Mouse (Mus musculus) layer of hippocampus, adult 9-10 months (tissue): Measurements from ENCODE around the gene Cfap61.

Source experiments
- DNase-seq: peaks from one replicate; pipeline ENCODE4 v3.0.0; 2022; ENCODE audit warnings: low spot score

Gene Cfap61

DNA sequence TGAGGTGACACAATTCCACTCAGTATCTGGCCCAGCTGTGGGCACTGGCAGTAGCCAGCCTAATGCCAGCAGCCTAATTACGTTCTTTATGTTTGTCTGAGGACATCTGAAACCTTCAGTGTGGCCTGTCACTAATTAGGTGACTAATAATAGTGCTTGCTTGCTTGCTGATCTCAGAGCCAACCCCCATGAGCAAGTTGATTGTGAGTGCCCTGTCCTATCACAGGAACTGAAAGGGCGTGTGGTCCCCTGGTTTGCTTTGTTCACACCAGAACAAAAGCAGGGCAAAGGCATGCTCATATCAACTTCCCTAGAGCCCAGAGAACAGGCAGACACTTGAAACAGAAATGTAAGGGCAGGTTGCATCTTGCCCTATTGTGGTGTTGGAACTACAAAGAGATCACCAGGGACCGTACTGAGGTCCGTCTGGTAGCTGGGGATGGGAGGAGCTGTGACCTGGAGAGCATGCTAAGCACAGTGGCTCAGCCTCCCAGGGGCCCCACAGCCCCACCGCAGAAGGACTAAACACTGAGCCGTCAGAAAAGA lies 148.8 kb downstream of the Cfap61 start:
- DNase-seq: no peak

DNA sequence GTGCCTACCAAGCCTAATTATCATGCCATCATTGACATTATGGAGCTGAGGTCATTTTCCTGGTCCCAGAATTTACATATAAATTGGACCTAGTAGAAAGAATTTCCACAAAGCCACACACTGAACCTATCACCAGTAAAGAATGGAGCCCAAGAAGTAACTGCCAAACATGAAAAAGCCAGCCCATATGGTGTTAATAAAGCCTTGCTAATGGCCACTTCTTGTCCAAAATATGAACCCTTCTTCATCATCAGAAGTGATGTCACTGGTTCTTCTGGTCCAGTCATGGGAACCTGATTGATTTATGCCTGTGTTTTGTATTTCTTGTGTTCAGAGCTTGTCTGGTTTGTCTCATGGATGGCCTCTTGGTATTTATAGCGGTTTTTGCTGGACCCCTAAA lies 152.8 kb downstream of the Cfap61 start:
- no peak for DNase-seq

GRCm38 (mm10) chr2:146089157-146089692 lies 154.6 kb downstream of the Cfap61 start:
- no peak for DNase-seq

DNA sequence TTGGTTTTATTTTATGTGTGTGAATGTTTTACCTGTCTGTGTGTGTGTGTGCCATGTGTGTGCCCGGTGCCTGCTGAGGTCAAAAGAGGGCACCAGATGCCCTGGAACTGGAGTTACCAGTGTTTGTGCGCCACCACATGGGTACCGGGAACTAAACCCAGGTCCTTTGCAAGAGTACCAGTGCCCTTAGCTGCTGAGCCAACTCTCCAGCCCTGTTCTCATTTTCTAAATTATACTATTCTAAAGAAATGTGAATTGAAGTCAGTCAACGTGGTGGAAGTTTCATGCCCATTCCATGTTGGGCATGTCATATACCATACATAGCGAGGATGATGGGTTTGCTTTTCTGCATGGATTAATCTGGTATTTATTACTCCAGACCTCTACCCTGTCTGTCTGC lies 162.9 kb downstream of the Cfap61 start:
- no peak for DNase-seq

DNA sequence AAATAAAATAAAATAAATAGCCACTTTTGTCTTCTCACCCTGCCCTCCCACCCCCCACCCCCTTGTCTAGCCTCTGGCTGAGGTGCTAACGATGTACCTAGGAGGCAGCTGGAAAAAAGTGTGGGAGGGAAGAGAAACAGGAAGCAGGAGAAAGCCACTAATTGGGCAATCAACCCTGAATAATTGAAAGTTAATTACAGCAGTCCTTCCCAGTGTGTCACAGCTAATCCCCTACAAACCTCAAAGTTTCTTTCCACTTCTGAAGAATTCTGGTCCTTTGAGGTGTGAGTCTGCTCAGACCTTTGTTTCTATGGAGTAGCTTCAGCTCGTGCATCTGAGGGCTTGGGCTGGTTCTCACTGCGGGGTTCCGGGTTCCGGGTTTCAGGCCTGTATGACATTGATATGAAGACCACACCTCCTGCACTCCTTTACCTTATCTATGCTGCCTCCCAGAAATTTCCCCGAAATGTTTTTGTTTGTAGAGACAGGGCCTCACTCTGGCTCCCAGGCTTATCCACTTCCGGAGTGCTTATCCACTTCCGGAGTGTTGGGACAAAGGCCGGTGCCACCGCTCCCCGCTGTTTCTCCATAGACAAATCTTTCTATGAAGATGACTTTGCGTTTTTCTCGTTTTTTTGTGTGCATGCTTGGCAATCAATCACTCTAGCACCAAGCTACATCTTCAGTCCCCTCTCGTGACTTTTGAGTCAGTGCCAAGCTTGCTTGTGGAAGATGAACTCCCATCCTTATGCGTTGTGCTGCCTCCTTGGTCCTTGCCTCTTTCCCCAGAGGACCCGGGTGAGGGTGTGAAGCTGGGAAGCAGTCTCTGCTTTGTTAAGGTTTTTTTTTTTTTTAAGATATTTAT lies 164.5 kb downstream of the Cfap61 start:
- DNase-seq: no peak

DNA sequence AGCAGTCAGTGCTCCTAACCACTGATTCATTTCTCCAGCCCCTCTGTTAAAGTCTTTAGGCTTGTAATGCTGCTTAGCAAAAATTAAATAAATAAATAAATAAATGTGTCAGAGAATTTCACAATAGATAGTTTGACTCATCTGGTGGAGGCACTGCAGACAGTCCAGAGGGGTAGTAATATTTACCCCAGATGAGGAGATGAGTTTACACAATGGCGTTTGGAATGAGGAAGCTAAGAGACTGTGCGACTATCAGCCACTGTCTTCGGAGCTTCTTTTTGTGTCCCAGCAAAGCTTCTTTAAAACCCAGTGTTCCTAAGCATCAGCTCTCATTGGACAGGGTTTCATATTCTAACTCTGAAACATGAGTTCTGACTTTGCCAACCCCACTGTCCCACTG lies 165.3 kb downstream of the Cfap61 start:
- DNase-seq: no peak

GRCm38 (mm10) chr2:146100489-146101060 lies 166.0 kb downstream of the Cfap61 start:
- no peak for DNase-seq

GRCm38 (mm10) chr2:146102600-146102999 lies 168.0 kb downstream of the Cfap61 start:
- no peak for DNase-seq

DNA sequence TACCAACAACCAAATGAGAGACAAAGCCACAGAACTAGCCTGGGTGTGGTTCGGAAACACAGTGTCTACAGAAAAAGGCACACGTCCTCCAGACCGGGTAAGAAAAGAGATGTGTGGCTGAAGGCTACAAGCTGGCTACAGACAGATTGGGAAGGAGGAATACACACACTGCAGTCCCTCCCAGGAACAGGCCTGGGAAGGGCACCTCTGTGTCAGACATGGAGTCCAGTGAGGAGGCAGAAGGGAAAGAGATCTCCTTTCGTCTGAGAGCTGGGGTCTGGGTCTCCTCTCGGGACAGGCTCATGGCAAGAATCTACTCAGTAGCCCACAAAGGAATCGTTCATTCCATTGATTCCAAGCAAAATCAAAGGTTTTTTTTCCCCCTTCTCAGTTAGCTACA lies 170.8 kb downstream of the Cfap61 start:
- no peak for DNase-seq

DNA sequence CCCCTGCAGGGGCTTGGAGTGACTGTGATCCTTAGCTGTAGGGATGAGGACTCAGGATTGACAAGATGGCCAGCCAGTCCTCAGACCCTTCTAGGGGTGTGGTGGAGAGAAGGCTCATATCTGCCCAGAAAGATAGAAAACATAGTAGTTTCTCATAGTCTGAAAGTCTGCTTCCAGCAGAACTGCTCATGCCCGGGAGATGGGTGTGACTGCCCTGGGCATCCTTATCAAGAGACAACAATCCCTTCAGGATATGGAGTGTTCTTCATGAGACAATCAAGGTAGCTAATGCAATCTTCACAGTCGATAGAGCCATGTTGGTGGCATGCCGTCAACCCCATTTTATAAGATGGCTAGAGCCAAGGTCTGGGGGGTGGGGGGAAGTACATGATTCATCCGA lies 173.4 kb downstream of the Cfap61 start:
- no peak for DNase-seq

DNA sequence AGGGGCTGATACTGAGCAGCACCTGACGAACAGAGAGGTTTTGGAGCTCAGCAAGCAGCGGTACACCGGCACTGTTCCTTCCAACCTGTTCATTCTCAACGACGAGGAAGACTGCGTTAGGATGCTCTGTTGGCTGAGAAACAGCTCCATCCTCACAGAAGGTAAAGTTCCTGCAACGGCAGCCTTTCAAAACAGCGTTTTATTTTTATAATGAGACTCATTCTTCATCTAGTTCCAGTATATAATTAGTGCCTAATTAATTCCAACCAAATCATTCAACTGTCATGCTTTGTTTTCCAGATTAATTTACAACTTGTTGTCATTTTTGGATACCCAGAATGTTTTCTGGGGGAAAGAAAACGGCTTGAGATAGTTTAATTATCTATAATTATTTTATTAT lies 175.3 kb downstream of the Cfap61 start:
- DNase-seq: no peak

DNA sequence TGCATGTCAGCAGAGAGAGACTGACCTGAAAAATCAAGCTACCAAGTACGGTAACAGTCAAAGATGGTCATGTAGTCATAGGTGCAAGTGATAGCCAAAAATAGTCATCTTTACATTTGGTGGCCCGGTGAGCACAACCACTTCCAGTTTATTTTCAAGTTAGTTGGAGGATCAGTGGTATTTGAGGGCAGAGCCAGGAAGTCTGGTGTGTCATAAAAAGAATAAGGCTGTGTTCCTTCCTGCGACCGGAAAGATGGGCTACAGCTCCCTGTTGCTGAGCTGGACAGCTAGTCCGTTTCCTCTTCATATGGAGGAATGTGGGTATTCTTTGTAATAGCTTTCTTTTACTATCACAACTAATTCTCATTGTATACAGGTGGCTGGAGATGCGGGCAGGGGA lies 181.7 kb downstream of the Cfap61 start:
- DNase-seq: no peak

- no peak for DNase-seq
These were observed 182.1 kb downstream of the Cfap61 start for GRCm38 (mm10) chr2:146116726-146117125.

GRCm38 (mm10) chr2:146117191-146117914 lies 182.8 kb downstream of the Cfap61 start:
- DNase-seq: no peak

GRCm38 (mm10) chr2:146117915-146118403 lies 183.4 kb downstream of the Cfap61 start:
- DNase-seq: no peak

DNA sequence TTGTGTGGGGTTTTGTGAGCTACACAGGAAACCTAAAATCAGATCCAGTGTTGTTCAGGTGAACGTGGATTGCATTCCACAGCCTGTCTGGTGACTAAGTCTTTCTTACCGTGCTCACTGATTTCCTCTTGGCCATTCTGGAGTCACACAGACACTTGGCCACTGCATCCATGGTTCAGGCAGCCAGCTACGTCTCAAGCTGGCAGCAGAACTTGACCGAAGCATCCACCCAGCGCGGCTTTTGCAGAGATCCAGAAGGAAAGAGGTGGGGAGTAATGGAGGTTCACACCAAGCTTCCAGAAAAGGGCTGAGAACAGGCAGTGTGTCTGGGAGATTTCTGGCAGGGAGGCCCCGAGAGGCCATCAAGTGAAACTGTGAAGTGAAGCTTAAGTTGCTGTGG lies 187.0 kb downstream of the Cfap61 start:
- no peak for DNase-seq

GRCm38 (mm10) chr2:146125129-146125528 lies 190.5 kb downstream of the Cfap61 start:
- DNase-seq: no peak

DNA sequence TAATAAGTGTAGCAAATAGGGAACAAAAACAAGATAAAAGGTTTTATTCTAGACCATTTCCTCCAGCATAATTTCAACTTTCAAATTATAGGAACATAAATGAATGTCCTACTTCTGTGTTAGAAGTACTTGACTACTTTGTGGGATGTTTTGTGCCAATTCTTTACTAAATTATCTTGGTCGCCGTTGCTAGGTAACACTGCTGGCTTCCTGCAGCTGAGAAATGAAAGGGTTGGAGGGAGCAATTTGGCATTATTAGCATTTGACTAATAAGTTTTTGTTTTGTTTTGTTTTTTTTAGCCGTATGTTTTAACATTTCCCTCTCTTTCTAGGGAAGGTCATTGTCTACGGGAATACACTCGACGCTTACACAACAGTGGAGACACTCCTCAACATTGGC lies 194.0 kb downstream of the Cfap61 start:
- no peak for DNase-seq

DNA sequence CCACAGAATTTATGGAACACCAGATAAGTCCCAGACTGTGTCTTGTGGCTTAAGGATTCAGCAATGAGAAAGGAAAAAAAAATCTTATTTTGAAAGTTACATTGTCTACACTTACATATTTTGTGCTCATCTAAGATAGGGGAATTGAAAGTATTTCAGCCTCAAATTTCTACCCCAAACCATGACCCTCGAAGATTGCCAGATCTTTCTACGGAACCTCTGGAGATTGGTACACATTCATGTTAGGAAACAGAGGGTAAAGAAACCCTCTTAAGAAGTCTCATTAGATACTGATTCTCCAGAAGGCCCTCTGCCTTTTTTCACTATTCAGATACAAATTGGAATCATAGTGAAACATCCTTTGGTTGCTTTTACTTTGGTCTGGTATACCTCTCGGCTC lies 195.9 kb downstream of the Cfap61 start:
- DNase-seq: no peak

DNA sequence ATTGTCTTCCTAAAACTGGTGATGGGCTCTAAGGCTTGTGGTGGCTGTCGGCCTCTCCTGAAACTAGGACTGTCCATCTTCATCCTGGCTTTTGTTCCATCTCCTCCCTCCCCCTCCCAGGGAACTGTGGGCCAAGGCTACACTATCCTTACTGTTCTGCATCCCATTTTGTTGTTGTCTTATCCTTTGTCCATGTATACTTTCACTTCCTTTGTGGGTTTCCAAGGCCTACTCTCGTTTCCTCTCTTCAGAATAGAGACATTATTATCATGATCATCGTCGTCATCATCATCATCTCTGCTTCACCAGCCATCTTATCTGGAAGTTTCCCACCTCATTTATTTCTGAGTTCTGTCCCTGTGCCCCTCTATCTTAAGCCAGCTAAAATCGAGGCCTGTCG lies 199.7 kb downstream of the Cfap61 start:
- DNase-seq: no peak

DNA sequence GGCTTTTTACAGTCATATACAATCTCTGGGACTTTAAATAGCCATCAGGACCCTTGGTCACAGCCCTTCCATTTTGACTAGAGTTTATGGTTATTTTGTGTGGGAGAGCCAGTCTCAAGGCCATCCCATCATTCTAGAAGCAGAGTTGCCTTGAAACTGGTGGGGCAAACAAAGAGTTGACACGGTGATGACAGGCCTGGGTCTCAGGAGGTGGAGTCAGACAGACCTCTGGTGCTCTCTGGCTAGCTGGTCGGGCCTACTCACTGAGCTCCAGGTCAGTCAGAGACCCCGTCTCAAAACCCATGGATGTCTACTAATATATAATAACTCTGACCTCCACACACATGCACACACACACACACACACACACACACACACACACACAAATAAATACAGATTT lies 206.1 kb downstream of the Cfap61 start:
- no peak for DNase-seq

GRCm38 (mm10) chr2:146147306-146147705 lies 212.7 kb downstream of the Cfap61 start:
- DNase-seq: no peak
